Mouse (Mus musculus): ENCODE measurements around the gene Pold1. TPM values are rescaled to one million over a fixed set of nuclear protein-coding genes. Genes with fewer than 3 reads are reported as not detected.

The Pold1 gene
- total and polyA plus RNA-seq, 2 experiments, result 2.4 to 6.5 TPM

GRCm38 (mm10) chr7:44531207-44531606 is 17.4 kb downstream of the Pold1 start:
- 60% methylated on average over 5 of the region's 5 CpGs for WGBS
- no peak overlapping the region for H3K4me3 ChIP-seq (ENCODE audit: insufficient read depth, low read depth, low read length)
- no peaks in the 10 kb centered on the region for H3K4me1 ChIP-seq (ENCODE audit: control insufficient read depth, insufficient read depth, low read length)
- no peak overlapping the region for H3K27ac ChIP-seq (replicated peaks; ENCODE audit: insufficient read depth, low read depth, low read length)
- DNase-seq (ENCODE audit: extremely low read depth, low read depth, low spot score), result no peak
- TF ChIP-seq POLR2A (IDR thresholded peaks at IDR 0.05; ENCODE audit: extremely low read depth, insufficient read depth, low read length) (no peak), CTCF (IDR thresholded peaks at IDR 0.05; ENCODE audit: low read depth, low read length) (no peak)
- no peaks in the 10 kb centered on the region for H3K27me3 ChIP-seq (ENCODE audit: control insufficient read depth, insufficient read depth, low read length)
- H3K79me2 ChIP-seq (ENCODE audit: control insufficient read depth, insufficient read depth, low read length), result no peaks in the 10 kb centered on the region
- no peak overlapping the region for H3K9ac ChIP-seq (ENCODE audit: low read depth, low read length)
- H3K36me3 ChIP-seq (ENCODE audit: control insufficient read depth, insufficient read depth, low read length), result no peaks in the 10 kb centered on the region

DNA sequence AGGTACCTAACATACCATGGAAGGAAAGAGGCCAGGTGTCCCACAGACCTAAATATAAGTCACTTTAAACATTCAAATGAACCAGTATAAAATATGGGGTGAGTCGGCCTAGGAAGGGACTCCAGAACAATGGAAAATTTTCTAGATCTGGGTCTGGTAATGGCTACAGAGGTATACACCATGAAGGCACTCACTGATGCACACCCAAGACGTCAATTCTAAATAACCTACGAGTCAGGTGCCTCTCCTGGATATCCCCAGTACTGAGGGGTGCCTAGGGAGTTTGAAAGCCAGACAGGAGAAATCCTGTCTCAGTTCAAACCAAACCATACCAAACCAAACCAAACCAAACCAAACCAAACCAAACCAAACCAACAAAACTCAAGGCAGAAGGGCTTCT is 18.1 kb downstream of the Pold1 start:
- TF ChIP-seq POLR2A (IDR thresholded peaks at IDR 0.05; ENCODE audit: extremely low read depth, insufficient read depth, low read length), result no peak
- TF ChIP-seq CTCF (IDR thresholded peaks at IDR 0.05; ENCODE audit: low read depth, low read length), result no peak
- Histone ChIP-seq H3K36me3 (ENCODE audit: control insufficient read depth, insufficient read depth, low read length) (no peaks in the 10 kb centered on the region), H3K27ac (replicated peaks; ENCODE audit: insufficient read depth, low read depth, low read length) (no peak overlapping the region), H3K79me2 (ENCODE audit: control insufficient read depth, insufficient read depth, low read length) (no peaks in the 10 kb centered on the region), H3K9ac (ENCODE audit: low read depth, low read length) (no peak overlapping the region), H3K4me1 (ENCODE audit: control insufficient read depth, insufficient read depth, low read length) (no peaks in the 10 kb centered on the region), H3K4me3 (ENCODE audit: insufficient read depth, low read depth, low read length) (no peak overlapping the region), H3K27me3 (ENCODE audit: control insufficient read depth, insufficient read depth, low read length) (no peaks in the 10 kb centered on the region)
- DNase-seq (ENCODE audit: extremely low read depth, low read depth, low spot score), result no peak
- 78% methylated on average over 3 of the region's 3 CpGs for WGBS

DNA sequence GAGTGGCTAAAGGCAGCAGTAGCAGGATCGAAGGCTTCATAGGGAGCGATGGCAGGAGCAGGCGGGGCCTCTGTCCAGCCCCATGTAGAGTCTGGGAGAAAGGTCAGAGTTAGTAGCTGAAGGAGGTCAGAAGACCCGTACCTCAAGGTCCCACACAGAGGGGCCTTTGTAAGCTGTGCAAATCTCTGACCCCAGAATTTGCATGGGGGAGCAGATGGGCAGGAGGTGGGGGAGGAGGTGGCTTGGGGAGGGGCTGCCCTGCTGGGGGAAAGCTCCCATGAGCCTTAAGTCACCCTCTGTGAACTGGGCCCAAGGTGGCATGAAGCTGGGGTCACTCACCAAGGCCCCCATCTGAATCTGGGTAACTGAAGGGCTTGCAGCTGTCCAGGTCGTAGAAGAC is 19.1 kb downstream of the Pold1 start:
- H3K27ac ChIP-seq (replicated peaks; ENCODE audit: insufficient read depth, low read depth, low read length), result no peak overlapping the region
- H3K79me2 ChIP-seq (ENCODE audit: control insufficient read depth, insufficient read depth, low read length), result no peaks in the 10 kb centered on the region
- DNase-seq (ENCODE audit: extremely low read depth, low read depth, low spot score), result no peak
- TF ChIP-seq CTCF (IDR thresholded peaks at IDR 0.05; ENCODE audit: low read depth, low read length), result no peak
- TF ChIP-seq POLR2A (IDR thresholded peaks at IDR 0.05; ENCODE audit: extremely low read depth, insufficient read depth, low read length), result no peak
- WGBS, result 76% methylated on average over 5 of the region's 5 CpGs
- H3K36me3 ChIP-seq (ENCODE audit: control insufficient read depth, insufficient read depth, low read length), result no peaks in the 10 kb centered on the region
- H3K27me3 ChIP-seq (ENCODE audit: control insufficient read depth, insufficient read depth, low read length), result 0 out of 2 replicates have a peak, but pooled peaks cover 3% of the 10 kb centered on the region
- no peak overlapping the region for H3K4me3 ChIP-seq (ENCODE audit: insufficient read depth, low read depth, low read length)
- no peaks in the 10 kb centered on the region for H3K4me1 ChIP-seq (ENCODE audit: control insufficient read depth, insufficient read depth, low read length)
- no peak overlapping the region for H3K9ac ChIP-seq (ENCODE audit: low read depth, low read length)

DNA sequence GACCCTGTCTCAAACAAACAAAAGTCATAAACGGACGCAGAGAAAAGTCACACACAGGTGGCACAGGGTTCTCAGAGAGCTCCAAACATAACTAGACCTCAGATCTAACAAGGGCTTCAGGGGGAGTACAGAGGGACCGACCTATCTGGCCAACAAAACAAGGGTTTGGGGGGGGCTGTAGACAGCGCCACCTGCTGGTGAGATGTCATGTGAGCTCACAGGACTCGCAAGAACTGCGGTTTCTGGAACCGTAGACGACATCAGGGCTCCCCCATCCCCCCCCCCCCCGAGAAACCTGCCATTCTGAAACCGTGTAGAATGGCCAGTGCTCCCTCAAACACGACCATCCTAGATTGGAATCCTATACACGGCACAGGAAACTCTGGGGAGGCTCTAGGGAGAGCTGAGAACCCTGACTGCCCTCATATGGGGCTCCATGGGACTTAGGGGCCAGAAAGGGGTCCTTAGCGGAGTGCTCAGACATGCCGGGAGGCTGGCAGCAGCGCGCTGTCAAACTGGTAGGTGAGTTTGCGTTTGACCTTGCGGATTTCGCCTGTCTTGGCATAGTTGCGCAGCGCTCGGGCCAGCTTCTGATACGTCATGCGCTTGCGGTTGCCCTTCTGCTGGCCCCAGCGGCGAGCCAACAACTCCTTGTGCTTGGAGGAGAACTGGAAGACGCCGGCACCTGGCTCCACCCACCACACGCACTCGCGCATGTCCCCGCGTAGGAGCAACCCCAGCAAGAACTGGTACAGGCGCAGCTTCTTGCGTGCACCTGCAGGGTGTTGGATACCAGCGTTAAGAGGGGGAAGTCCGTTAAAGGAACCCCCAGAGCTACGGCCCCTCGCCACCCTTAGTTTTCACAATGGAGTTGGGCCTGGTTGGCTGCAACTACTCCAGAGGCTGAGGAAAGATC is 20.9 kb downstream of the Pold1 start:
- 9% methylated on average over 40 of the region's 40 CpGs for WGBS
- H3K9ac ChIP-seq (ENCODE audit: low read depth, low read length), result peak overlapping the region; percentile 40
- 0 out of 2 replicates have a peak, but pooled peaks cover 3% of the 10 kb centered on the region for H3K27me3 ChIP-seq (ENCODE audit: control insufficient read depth, insufficient read depth, low read length)
- no peaks in the 10 kb centered on the region for H3K79me2 ChIP-seq (ENCODE audit: control insufficient read depth, insufficient read depth, low read length)
- TF ChIP-seq CTCF (IDR thresholded peaks at IDR 0.05; ENCODE audit: low read depth, low read length) (peak; percentile 84), POLR2A (IDR thresholded peaks at IDR 0.05; ENCODE audit: extremely low read depth, insufficient read depth, low read length) (no peak)
- DNase-seq (ENCODE audit: extremely low read depth, low read depth, low spot score), result peak; percentile 60
- no peak overlapping the region for H3K27ac ChIP-seq (replicated peaks; ENCODE audit: insufficient read depth, low read depth, low read length)
- peak overlapping the region; percentile 46 for H3K4me3 ChIP-seq (ENCODE audit: insufficient read depth, low read depth, low read length)
- H3K36me3 ChIP-seq (ENCODE audit: control insufficient read depth, insufficient read depth, low read length), result no peaks in the 10 kb centered on the region
- no peaks in the 10 kb centered on the region for H3K4me1 ChIP-seq (ENCODE audit: control insufficient read depth, insufficient read depth, low read length)

DNA sequence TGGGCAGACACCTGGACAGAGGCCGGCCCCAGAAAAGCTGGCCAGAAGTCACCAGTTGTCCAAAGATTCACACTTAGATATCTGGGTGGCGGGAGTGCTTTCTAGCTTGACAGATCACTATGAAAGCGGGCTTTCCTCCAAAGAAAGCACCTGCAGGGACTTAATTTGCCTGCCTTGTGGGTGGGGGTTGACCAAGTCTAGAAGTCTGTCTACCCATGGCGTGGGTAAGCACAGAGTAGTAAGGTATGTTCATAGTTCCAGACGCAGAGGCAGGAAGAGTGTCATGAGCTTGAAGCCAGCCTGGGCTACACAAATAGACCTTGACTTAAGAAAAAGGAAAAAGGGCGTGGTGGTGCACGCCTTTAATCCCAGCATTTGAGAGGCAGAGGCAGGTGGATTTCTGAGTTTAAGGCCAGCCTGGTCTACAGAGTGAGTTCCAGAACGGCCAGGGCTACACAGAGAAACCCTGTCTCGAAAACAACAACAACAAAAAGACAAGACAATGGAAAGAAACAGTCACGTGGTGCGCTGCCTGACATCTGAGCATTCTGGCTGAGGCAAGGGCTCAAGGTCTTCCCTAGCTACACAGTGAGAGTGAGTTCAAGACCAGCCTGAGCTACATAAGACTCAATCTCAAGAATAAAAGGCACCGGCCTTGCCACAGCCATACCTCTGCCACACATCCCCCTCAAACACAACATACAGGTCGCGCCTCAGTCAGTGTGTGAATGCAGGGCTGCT is 22.1 kb downstream of the Pold1 start:
- no peak for DNase-seq (ENCODE audit: extremely low read depth, low read depth, low spot score)
- H3K79me2 ChIP-seq (ENCODE audit: control insufficient read depth, insufficient read depth, low read length), result no peaks in the 10 kb centered on the region
- no peaks in the 10 kb centered on the region for H3K4me1 ChIP-seq (ENCODE audit: control insufficient read depth, insufficient read depth, low read length)
- H3K9ac ChIP-seq (ENCODE audit: low read depth, low read length), result no peak overlapping the region
- H3K36me3 ChIP-seq (ENCODE audit: control insufficient read depth, insufficient read depth, low read length), result no peaks in the 10 kb centered on the region
- no peak overlapping the region for H3K4me3 ChIP-seq (ENCODE audit: insufficient read depth, low read depth, low read length)
- H3K27ac ChIP-seq (replicated peaks; ENCODE audit: insufficient read depth, low read depth, low read length), result no peak overlapping the region
- peaks cover 6% of the 10 kb centered on the region; the same call in 1 of the 2 replicates for H3K27me3 ChIP-seq (ENCODE audit: control insufficient read depth, insufficient read depth, low read length)
- WGBS, result 89% methylated on average over 14 of the region's 14 CpGs
- TF ChIP-seq POLR2A (IDR thresholded peaks at IDR 0.05; ENCODE audit: extremely low read depth, insufficient read depth, low read length) (no peak), CTCF (IDR thresholded peaks at IDR 0.05; ENCODE audit: low read depth, low read length) (no peak)
